Mouse (Mus musculus) CH12.LX (cell line): ENCODE measurements around the gene Galnt9. TPM values are rescaled to one million over a fixed set of nuclear protein-coding genes. Genes with fewer than 3 reads are reported as not detected.

Source experiments
- DNase-seq: peaks from one replicate; pipeline ENCODE4 v3.0.0-alpha.2; 2013; ENCODE audit errors: extremely low read depth
- H3K27ac ChIP-seq: 2 replicates; pipeline ENCODE4 v1.5.1; 2012; ENCODE audit warnings: low read depth, mild to moderate bottlenecking, control low read depth, moderate library complexity; ENCODE audit not compliant: insufficient read depth
- H3K27me3 ChIP-seq: replicated peaks from 2 replicates; pipeline ENCODE3; 2012; ENCODE audit warnings: inconsistent platforms
- H3K36me3 ChIP-seq, 2 experiments: replicated peaks in 1 of 2; 2 replicates each; pipeline versions ENCODE3 to v1.6.1; 2012; ENCODE audit warnings: inconsistent platforms in 1 of 2, low read length in 1 of 2, mild to moderate bottlenecking in 1 of 2, mixed read lengths in 1 of 2, moderate library complexity in 1 of 2; ENCODE audit not compliant: control insufficient read depth in 1 of 2, insufficient read depth in 1 of 2
- H3K4me1 ChIP-seq, 2 experiments: 2 replicates each; pipeline ENCODE4 v1.6.1; 2012; ENCODE audit warnings: inconsistent platforms in 1 of 2, moderate library complexity in 1 of 2; ENCODE audit not compliant: insufficient read depth in 2 of 2, control insufficient read depth in 1 of 2
- H3K4me2 ChIP-seq: 2 replicates; pipeline ENCODE4 v1.6.1; 2012; ENCODE audit warnings: low read depth, mild to moderate bottlenecking, control low read depth; ENCODE audit not compliant: poor library complexity, insufficient read depth, severe bottlenecking
- H3K4me3 ChIP-seq, 3 experiments: fragments of 150-350 bp in 1 of 3; sonication (generic) in 1 of 3; replicated peaks in 1 of 3; 2 replicates each; pipeline versions ENCODE3 to v1.5.1; 2011 to 2012; ENCODE audit warnings: low read depth in 2 of 3, low read length in 2 of 3, mild to moderate bottlenecking in 2 of 3, moderate library complexity in 2 of 3, control low read depth in 1 of 3, improper control_type of control experiment in 1 of 3, inconsistent platforms in 1 of 3, mixed read lengths in 1 of 3; ENCODE audit not compliant: poor library complexity in 1 of 3
- H3K79me2 ChIP-seq: replicated peaks from 2 replicates; pipeline ENCODE4 v1.6.1; 2012; ENCODE audit warnings: mild to moderate bottlenecking, moderate library complexity; ENCODE audit not compliant: control insufficient read depth, poor library complexity, insufficient read depth, severe bottlenecking; ENCODE audit errors: extremely low read depth
- H3K9ac ChIP-seq: 2 replicates; pipeline ENCODE4 v1.6.1; 2012; ENCODE audit warnings: low read depth, mild to moderate bottlenecking, control low read depth, moderate library complexity; ENCODE audit not compliant: insufficient read depth
- H3K9me3 ChIP-seq: replicated peaks from 2 replicates; pipeline ENCODE3; 2012; ENCODE audit warnings: low read length, inconsistent platforms, mixed read lengths
- BHLHE40 ChIP-seq: IDR thresholded peaks from 2 replicates; pipeline ENCODE4 v1.6.1; 2011; ENCODE audit warnings: mild to moderate bottlenecking, low read depth, low read length, improper control_type of control experiment
- CHD1 ChIP-seq: IDR thresholded peaks from 2 replicates; pipeline ENCODE4 v1.6.1; 2012; ENCODE audit warnings: low read depth, low read length, improper control_type of control experiment, inconsistent platforms
- CHD2 ChIP-seq: IDR thresholded peaks from 2 replicates; pipeline ENCODE4 v1.6.1; 2011; ENCODE audit warnings: low read length, improper control_type of control experiment
- CTCF ChIP-seq, 2 experiments: IDR thresholded peaks in 1 of 2; conservative IDR thresholded peaks in 1 of 2; 2 replicates each; pipeline ENCODE4 v1.5.1; 2011 to 2012; ENCODE audit warnings: low read depth in 2 of 2, low read length in 2 of 2, improper control_type of control experiment in 1 of 2, inconsistent platforms in 1 of 2, mild to moderate bottlenecking in 1 of 2, moderate library complexity in 1 of 2
- ELF1 ChIP-seq: IDR thresholded peaks from 2 replicates; pipeline ENCODE4 v1.6.1; 2014; ENCODE audit warnings: low read depth, mild to moderate bottlenecking, inconsistent platforms, low read length, improper control_type of control experiment
- EP300 ChIP-seq: IDR thresholded peaks from 2 replicates; pipeline ENCODE4 v1.6.1; 2011; ENCODE audit warnings: low read length, improper control_type of control experiment
- GABPA ChIP-seq: IDR thresholded peaks from 2 replicates; pipeline ENCODE4 v1.6.1; 2012; ENCODE audit warnings: low read depth, low read length, improper control_type of control experiment, inconsistent platforms; ENCODE audit not compliant: insufficient replicate concordance
- HCFC1 ChIP-seq: IDR thresholded peaks from 2 replicates; pipeline ENCODE4 v1.6.1; 2012; ENCODE audit warnings: low read depth, mild to moderate bottlenecking, inconsistent platforms, low read length, improper control_type of control experiment
- IRF4 ChIP-seq: IDR thresholded peaks from 2 replicates; pipeline ENCODE4 v1.6.1; 2014; ENCODE audit warnings: low read depth, mild to moderate bottlenecking, inconsistent platforms, low read length, improper control_type of control experiment
- JUND ChIP-seq: conservative IDR thresholded peaks from 2 replicates; pipeline ENCODE4 v1.6.1; 2011; ENCODE audit warnings: low read depth, low read length, improper control_type of control experiment
- KAT2A ChIP-seq: IDR thresholded peaks from 2 replicates; pipeline ENCODE4 v1.6.1; 2012; ENCODE audit warnings: low read length, improper control_type of control experiment, inconsistent platforms; ENCODE audit not compliant: insufficient replicate concordance
- MAFK ChIP-seq: IDR thresholded peaks from 2 replicates; pipeline ENCODE4 v1.6.1; 2011; ENCODE audit warnings: low read length, improper control_type of control experiment; ENCODE audit not compliant: insufficient replicate concordance
- MAZ ChIP-seq: IDR thresholded peaks from 2 replicates; pipeline ENCODE4 v1.6.1; 2012; ENCODE audit warnings: low read depth, mild to moderate bottlenecking, inconsistent platforms, low read length, improper control_type of control experiment, moderate library complexity
- MEF2A ChIP-seq: IDR thresholded peaks from 2 replicates; pipeline ENCODE4 v1.6.1; 2014; ENCODE audit warnings: low read depth, mild to moderate bottlenecking, inconsistent platforms, low read length, improper control_type of control experiment, borderline replicate concordance
- MXI1 ChIP-seq: IDR thresholded peaks from 2 replicates; pipeline ENCODE4 v1.6.1; 2011; ENCODE audit warnings: mild to moderate bottlenecking, low read depth, low read length, improper control_type of control experiment
- MYC ChIP-seq: IDR thresholded peaks from 2 replicates; pipeline ENCODE4 v1.6.1; 2011; ENCODE audit warnings: low read depth, mild to moderate bottlenecking, improper control_type of control experiment, low read length
- NELFE ChIP-seq: IDR thresholded peaks from 2 replicates; pipeline ENCODE4 v1.6.1; 2011; ENCODE audit warnings: low read depth, low read length, improper control_type of control experiment
- PAX5 ChIP-seq: IDR thresholded peaks from 2 replicates; pipeline ENCODE4 v1.6.1; 2012; ENCODE audit warnings: low read length, inconsistent platforms, mixed read lengths
- POLR2A ChIP-seq: IDR thresholded peaks from 2 replicates; pipeline ENCODE4 v1.6.1; 2011; ENCODE audit warnings: low read depth, mild to moderate bottlenecking, improper control_type of control experiment, low read length
- POLR2AphosphoS2 ChIP-seq: IDR thresholded peaks from 2 replicates; pipeline ENCODE4 v1.6.1; 2011; ENCODE audit warnings: low read depth, low read length, improper control_type of control experiment
- RAD21 ChIP-seq: IDR thresholded peaks from 2 replicates; pipeline ENCODE4 v1.6.1; 2011; ENCODE audit warnings: low read depth, mild to moderate bottlenecking, low read length, improper control_type of control experiment, moderate library complexity
- RCOR1 ChIP-seq: conservative IDR thresholded peaks from 2 replicates; pipeline ENCODE4 v1.6.1; 2012; ENCODE audit warnings: low read depth, mild to moderate bottlenecking, inconsistent platforms, low read length, improper control_type of control experiment
- SIN3A ChIP-seq: IDR thresholded peaks from 2 replicates; pipeline ENCODE4 v1.6.1; 2012; ENCODE audit warnings: low read length, improper control_type of control experiment, inconsistent platforms
- SMC3 ChIP-seq: IDR thresholded peaks from 2 replicates; pipeline ENCODE4 v1.6.1; 2011; ENCODE audit warnings: low read depth, low read length, improper control_type of control experiment
- TBP ChIP-seq: conservative IDR thresholded peaks from 2 replicates; pipeline ENCODE4 v1.6.1; 2011; ENCODE audit warnings: low read depth, low read length, improper control_type of control experiment
- TCF12 ChIP-seq: IDR thresholded peaks from 2 replicates; pipeline ENCODE4 v1.6.1; 2014; ENCODE audit warnings: low read depth, mild to moderate bottlenecking, inconsistent platforms, low read length, improper control_type of control experiment
- UBTF ChIP-seq: IDR thresholded peaks from 2 replicates; pipeline ENCODE4 v1.6.1; 2012; ENCODE audit warnings: low read depth, mild to moderate bottlenecking, inconsistent platforms, low read length, improper control_type of control experiment, moderate library complexity
- USF1 ChIP-seq: IDR thresholded peaks from 2 replicates; pipeline ENCODE4 v1.6.1; 2014; ENCODE audit warnings: low read depth, mild to moderate bottlenecking, inconsistent platforms, low read length, improper control_type of control experiment
- USF2 ChIP-seq: conservative IDR thresholded peaks from 2 replicates; pipeline ENCODE4 v1.6.1; 2011; ENCODE audit warnings: low read depth, low read length, improper control_type of control experiment
- ZKSCAN1 ChIP-seq: IDR thresholded peaks from 2 replicates; pipeline ENCODE4 v1.6.1; 2012; ENCODE audit warnings: low read depth, inconsistent platforms, low read length, improper control_type of control experiment, borderline replicate concordance
- ZMIZ1 ChIP-seq: IDR thresholded peaks from 2 replicates; pipeline ENCODE4 v1.6.1; 2012; ENCODE audit warnings: low read depth, mild to moderate bottlenecking, inconsistent platforms, low read length, improper control_type of control experiment
- ZNF384 ChIP-seq: IDR thresholded peaks from 2 replicates; pipeline ENCODE4 v1.6.1; 2012; ENCODE audit warnings: low read depth, low read length, improper control_type of control experiment, inconsistent platforms
- dilution Hi-C: fragments of 300-500 bp; cut with MboI; formaldehyde crosslinking; loops from 2 replicates; pipeline ENCODE4 v1.14.3; 2020; ENCODE audit warnings: low sequenced_read_pairs; ENCODE audit not compliant: extremely low pct_unique_long_range_greater_than_20kb, extremely low pct_ligation_motif_present
- in situ Hi-C: fragments of 300-500 bp; cut with MboI; formaldehyde crosslinking; loops from 3 replicates; pipeline ENCODE4 v1.14.3; 2019; ENCODE audit warnings: low sequenced_read_pairs, low pct_ligation_motif_present, low pct_unique_long_range_greater_than_20kb, mixed read lengths
- polyA plus RNA-seq: library from polyadenylated mRNA; unstranded; fragments of >175 nt; gene quantifications from 2 replicates; pipeline ENCODE4 v1.2.1, GENCODE M21; 2012; ENCODE audit warnings: low read depth; ENCODE audit not compliant: insufficient read length
- total RNA-seq, 2 experiments: library from RNA; depleted of rRNA; stranded (reverse); fragments of 300-350 nt in 1 of 2; fragments of >200 nt in 1 of 2; gene quantifications; 2 replicates each; pipeline ENCODE4 v1.2.3; 2012 to 2014

Galnt9 gene
- total and polyA plus RNA-seq, 3 experiments: not detected

GRCm38 (mm10) chr5:110639459-110639858 is 95.3 kb downstream of the Galnt9 start:
- peak overlapping the region; percentile 12; the same call in 1 of the 2 replicates for H3K9ac ChIP-seq
- H3K4me3 ChIP-seq: peak overlapping the region; percentile 6 to 58 (median 44)
- H3K4me2 ChIP-seq: peak overlapping the region; percentile 67
- H3K27me3 ChIP-seq: peaks cover 2% of the 10 kb centered on the region
- TF ChIP-seq SMC3 (peak; percentile 61), UBTF (no peak), NELFE (no peak), USF2 (no peak), TBP (no peak), HCFC1 (no peak), MAFK (no peak), ELF1 (peak; percentile 49), EP300 (no peak), CHD2 (no peak), BHLHE40 (no peak), JUND (no peak), ZKSCAN1 (no peak), MXI1 (no peak), POLR2AphosphoS2 (no peak), RCOR1 (no peak), IRF4 (no peak), CTCF (conservative IDR thresholded peaks at IDR 0.05 in 1 of 2, IDR thresholded peaks at IDR 0.05 in 1 of 2; ENCODE audit: low read depth in 2 of 2, low read length in 2 of 2) (peak; percentile 80), PAX5 (no peak), SIN3A (no peak), GABPA (no peak), MEF2A (no peak), MYC (no peak), MAZ (no peak), RAD21 (peak; percentile 71), CHD1 (no peak), TCF12 (no peak), ZNF384 (no peak), KAT2A (no peak), POLR2A (0 out of 2 replicates have a peak, but pooled peaks have one; percentile 21), USF1 (no peak), ZMIZ1 (no peak)
- dilution Hi-C loops (no loop called here), in situ Hi-C loops (loop anchor here (5.0 to 10.0 kb wide), 2 partner anchors 147 to 275 kb away; no protein-coding TSS in a partner anchor)
- H3K79me2 ChIP-seq: no peaks in the 10 kb centered on the region
- peak; percentile 83 for DNase-seq
- H3K36me3 ChIP-seq: peaks cover 0 to 2% of the 10 kb centered on the region in 2 experiments
- peaks cover 2 to 9% of the 10 kb centered on the region in 2 experiments; a peak in 2 of 4 replicates for H3K4me1 ChIP-seq
- H3K9me3 ChIP-seq: peaks cover 2% of the 10 kb centered on the region
- H3K27ac ChIP-seq: no peak overlapping the region
